Mouse (Mus musculus): ENCODE measurements around the gene Lingo4. TPM values are rescaled to one million over a fixed set of nuclear protein-coding genes. Genes with fewer than 3 reads are reported as not detected.

Lingo4 gene
- total RNA-seq, 2 experiments from 2014 or later, result not detected

DNA sequence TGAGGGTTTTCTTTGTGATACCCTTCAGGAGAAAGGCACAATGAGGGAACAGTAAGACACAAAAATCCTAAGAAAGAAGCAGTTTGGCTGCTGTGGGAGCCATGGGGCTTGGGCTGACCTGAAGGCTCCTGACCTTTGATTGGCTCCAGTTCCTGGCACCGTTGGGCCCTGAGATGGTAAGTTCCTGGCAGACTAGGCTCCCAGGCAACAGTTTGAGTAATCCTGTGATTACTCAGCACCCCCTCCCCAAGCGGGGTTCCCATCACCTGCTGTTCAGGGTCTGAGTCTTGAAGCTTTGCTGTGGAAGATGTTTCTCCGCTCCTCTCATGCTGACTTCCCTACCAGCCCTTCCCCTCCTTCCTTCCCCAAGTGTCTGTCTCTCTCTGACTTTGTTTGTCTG lies 14.8 kb upstream of the Lingo4 start:
- ATAC-seq (replicated peaks; ENCODE audit: low FRiP score, poor library complexity, severe bottlenecking), result no peak

DNA sequence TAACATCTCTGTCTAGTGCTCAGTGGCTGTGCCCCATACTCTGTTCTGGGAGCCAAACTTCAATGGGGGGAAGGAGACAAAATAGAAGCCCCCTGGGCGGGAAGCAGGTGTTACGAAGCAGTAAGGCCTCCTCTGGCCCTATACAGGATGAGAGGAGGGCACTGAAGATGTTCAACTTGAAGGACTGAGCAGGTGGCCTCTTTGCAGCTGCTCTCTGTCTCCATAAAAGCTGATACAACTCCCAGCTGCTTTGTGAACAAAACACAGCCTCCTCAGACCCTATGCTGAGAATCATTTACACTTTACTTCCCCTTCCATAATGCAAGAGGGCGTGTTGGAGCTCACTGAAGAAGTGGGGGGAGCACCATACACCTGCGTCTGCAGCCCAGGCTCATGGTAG lies 11.6 kb upstream of the Lingo4 start:
- ATAC-seq (replicated peaks; ENCODE audit: low FRiP score, poor library complexity, severe bottlenecking), result no peak

DNA sequence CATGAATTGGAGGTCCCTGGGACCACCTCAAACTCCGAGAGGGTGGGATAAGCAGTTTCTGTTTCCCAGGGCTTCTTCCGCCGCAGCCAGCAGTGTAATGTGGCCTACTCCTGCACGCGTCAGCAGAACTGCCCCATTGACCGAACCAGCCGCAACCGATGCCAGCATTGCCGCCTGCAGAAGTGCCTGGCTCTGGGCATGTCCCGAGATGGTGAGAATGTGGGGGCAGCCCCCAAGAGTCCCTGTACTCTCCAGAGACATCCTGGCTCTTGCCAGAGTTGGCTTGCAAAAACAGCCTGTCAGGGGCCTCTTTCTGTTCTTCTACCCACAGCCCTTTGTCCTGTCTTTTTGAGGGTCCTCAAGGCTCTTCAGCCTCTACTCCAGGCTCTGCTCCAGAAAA lies 10.9 kb upstream of the Lingo4 start:
- no peak for ATAC-seq (replicated peaks; ENCODE audit: low FRiP score, poor library complexity, severe bottlenecking)

DNA sequence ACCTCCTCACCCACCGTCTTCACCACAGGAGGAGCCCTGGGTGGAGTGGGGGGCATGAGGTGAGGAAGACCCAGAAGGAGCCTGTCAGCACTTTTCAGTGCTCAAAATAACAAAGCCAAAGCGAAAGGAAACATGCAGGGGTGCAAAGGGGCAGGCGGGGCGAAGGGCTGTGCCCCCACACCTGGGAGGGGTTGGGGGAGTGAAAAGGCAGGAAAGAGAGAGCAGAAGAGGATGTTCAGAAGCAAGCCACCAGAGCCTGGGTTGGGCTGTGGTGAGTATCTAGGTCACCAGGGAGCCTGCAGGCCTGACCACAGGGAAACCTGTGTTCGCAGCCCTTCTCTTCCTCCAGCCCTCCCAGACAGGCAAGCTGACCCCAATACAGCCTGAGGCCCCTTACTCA lies 10.3 kb upstream of the Lingo4 start:
- no peak for ATAC-seq (replicated peaks; ENCODE audit: low FRiP score, poor library complexity, severe bottlenecking)

DNA sequence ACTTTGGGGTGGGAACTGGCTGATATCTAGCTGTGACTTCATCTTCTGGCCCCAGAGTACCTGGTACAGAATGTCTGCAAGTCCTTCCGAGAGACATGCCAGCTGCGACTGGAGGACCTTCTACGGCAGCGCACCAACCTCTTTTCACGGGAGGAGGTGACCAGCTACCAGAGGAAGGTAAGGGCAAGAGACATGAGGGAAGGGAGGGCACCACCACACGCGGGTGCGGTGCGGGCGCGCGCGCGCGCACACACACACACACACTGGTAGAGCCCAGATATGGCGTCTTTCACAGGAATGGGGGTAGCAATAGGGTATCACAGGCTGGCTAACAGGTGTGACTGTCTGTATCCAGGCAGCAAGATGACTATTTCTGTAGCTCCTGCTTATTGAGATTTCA lies 8.9 kb upstream of the Lingo4 start:
- no peak for ATAC-seq (replicated peaks; ENCODE audit: low FRiP score, poor library complexity, severe bottlenecking)

DNA sequence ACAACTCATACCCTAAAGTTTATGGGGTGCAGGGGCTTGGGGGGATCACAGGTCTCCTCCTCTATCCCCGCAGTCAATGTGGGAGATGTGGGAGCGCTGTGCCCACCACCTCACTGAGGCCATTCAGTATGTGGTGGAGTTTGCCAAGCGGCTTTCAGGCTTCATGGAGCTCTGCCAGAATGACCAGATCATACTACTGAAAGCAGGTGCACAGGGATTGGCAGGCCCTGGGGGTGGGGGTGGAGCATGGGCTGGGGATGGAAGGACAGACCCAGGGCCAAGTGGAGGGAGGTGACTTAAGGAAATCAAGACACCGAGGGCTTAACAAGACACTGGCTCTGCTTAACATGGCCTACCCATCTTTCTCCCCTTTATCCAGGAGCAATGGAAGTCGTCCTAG lies 7.3 kb upstream of the Lingo4 start:
- no peak for ATAC-seq (replicated peaks; ENCODE audit: low FRiP score, poor library complexity, severe bottlenecking)

DNA sequence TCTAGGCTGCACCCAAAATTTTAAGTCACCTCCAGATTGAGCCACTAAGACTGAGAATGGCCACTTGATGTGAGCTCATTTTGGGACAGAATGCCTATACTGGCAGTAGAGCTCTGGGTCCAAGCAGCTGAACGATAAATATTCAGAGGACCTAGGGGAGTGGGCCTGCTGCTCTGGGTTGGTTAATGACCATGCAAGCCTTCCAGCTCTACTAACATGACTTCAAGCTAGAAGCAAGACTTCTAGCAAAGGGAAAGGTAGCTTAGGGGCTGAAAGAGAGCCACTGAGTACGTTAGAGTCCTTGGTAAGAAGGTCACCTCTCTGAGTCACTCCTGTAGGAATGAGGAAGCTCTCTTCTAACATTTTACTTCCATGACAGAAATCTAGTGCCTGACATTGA lies 6.2 kb upstream of the Lingo4 start:
- ATAC-seq (replicated peaks; ENCODE audit: low FRiP score, poor library complexity, severe bottlenecking), result no peak

DNA sequence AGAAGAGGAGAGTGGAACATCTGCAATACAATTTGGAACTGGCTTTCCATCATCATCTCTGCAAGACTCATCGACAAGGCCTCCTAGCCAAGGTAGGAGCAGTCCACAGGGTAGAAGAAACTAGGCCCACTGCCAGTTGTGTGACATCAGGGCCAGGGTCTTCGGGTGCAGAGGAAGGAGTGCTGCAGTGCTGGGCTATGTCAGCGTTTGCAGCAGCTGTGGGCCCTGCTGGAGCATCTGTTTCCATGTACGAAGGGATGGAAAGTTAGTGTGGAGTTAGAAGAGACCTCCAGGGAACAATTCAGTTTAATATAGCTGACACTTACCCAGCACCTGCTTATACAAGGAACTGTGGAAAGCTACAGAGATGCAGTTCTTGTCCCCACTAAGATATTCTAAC lies 5.3 kb upstream of the Lingo4 start:
- ATAC-seq (replicated peaks; ENCODE audit: low FRiP score, poor library complexity, severe bottlenecking), result no peak

DNA sequence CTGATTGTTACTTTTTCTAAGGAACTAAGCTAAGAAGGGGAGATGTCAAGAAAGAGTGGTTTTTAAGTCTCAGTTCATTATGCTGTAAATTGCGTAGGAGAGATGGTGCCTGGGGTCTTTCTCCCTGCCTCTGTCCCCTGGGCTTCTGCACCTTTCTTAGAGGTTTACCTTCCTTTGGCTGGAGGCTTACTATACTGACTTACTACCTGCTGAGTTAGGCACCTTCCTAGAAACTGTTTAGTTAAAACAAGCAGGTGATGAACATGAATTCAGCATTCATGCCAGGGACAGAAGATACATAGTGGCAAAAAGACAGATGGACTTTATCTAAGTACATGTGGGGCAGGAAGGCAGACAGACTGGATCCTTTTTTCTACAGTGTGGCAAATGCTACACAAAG lies 2.0 kb upstream of the Lingo4 start:
- no peak for ATAC-seq (replicated peaks; ENCODE audit: low FRiP score, poor library complexity, severe bottlenecking)

DNA sequence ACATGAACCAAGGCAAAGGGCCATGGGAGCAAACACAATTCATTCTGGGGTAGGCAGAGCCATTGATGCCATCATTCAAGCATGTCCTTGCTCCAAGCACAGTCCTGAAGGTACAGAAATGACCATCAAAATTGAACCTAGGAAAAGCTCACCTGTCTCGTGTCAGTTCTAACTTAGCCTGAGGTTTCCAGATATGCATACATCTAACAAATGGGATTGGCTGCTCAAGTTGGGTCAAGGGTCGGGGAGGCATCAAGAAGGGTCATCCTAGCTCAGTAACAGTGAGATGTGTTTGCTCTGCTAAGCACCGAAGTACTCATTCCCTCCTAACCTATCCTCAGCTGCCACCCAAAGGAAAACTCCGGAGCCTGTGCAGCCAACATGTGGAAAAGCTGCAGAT lies 1.5 kb upstream of the Lingo4 start:
- no peak for ATAC-seq (replicated peaks; ENCODE audit: low FRiP score, poor library complexity, severe bottlenecking)

DNA sequence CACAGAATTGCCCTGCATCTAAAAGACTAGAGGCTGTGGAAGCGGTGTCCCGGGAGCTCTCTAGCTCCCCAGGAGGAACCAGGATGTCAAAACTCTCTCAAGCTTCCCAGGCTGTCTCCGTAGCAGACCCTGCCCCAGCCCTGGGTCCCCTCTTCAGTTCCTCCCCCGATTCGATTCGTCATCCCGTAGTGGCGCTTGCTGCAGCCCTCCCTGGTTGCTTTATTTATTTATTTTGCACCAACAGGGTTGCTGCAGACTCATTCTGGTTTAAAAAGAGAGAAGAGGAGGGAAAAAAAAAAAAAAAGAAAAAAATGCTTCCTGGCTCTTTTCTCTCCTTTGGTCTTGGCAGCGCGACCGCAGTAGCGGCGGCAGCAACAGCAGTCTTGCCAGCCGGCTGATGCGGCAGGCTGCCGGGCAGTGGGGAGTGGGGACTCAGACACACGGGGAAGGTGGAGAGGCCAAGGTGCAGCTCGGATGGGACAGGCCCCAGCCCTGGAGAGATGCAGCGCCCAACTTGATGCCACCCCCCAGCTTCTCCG lies 695 bp downstream of the Lingo4 start:
- ATAC-seq (replicated peaks; ENCODE audit: low FRiP score, poor library complexity, severe bottlenecking), result no peak

DNA sequence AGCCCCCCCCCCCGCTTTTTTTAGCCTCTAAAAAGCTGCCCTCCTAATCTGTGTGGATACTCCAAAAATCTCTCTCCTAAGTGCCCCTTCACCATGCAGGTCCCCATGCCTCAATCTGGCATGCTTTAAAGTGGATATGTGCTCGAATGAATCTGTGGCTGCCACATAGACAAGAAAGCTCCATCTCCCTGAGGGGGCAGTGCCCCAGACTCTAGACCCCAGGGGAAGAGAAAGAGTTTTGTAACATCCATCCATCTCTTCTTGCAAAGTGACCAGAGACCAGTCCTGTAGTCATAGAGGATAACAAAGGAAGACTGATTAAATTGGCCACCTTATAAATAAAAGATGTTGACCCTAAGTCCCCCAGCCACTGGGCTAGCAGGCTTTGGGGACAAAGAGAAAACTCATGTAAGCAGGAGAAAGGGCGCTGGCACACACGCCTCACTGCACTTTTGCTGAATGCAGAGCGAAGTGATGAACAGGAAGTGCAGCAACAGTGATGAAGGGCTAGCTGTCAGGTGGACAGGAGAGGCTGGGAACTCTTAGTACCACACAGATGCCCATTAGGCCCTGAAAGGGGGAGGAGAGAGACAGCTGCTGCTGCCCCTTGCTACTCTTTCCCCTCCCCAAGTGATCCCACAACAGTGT lies 1.5 kb downstream of the Lingo4 start:
- ATAC-seq (replicated peaks; ENCODE audit: low FRiP score, poor library complexity, severe bottlenecking), result no peak

DNA sequence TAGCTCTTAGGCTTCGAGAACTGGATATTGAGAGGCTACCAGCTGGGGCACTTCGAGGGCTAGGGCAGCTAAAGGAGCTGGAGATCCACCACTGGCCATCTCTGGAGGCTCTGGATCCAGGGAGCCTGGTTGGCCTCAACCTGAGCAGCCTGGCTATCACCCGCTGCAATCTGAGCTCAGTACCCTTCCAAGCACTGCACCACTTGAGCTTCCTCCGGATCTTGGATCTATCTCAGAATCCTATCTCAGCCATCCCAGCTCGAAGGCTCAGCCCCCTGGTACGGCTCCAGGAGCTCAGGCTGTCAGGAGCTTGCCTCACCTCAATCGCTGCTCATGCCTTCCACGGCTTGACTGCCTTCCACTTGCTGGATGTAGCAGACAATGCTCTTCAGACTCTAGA lies 4.1 kb downstream of the Lingo4 start:
- ATAC-seq (replicated peaks; ENCODE audit: low FRiP score, poor library complexity, severe bottlenecking), result no peak

DNA sequence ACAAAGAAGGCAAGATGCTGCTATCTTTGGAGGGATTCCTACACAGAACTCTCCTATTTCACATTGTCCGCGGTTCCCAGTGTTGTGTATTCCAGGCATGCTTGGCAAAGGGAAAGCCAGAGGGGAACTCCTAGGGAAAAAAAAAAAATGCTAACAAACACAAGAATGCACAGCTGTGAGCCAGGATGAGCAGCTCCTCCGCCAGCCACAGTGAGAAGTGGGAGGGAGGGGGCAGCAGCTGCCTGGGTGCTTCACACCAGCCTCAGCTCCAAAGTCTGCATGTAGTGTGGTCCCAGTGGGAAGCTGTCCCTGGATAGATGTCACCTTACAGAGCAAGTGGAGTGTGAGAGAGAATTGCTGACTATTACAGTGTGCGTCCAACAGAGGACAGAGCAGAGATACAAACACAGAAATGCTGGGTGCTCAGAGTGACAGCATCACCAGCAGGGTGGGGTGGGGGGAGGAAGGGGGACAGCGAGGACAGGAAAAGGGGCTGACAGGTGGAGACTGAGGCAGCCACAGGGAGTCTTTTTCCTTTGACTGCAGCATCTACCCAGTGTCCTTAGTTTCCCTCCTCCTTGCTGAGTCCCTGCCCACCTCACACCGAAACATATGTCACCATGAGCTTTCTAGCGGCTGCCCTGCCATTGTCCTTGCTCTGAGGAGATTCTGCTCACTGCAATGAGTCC lies 6.2 kb downstream of the Lingo4 start:
- no peak for ATAC-seq (replicated peaks; ENCODE audit: low FRiP score, poor library complexity, severe bottlenecking)

DNA sequence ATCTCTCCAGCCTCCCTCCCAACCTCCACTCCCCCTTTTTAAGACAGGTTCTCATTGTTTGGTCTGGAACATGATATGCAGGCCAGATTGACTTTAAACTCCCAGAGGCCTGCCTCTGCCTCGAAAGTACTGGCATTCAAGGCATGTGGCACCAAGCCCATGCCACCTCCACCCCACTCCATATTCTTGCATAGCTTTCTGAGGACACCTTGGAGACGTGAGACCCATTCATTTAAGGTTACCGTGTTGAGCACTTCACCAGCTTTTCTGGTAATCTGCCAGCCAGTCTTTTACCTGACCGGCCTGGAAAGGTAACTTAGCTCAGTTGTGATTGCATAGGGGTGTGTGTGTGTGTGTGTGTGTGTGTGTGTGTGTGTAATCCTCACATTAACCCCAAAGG lies 7.2 kb downstream of the Lingo4 start:
- no peak for ATAC-seq (replicated peaks; ENCODE audit: low FRiP score, poor library complexity, severe bottlenecking)

DNA sequence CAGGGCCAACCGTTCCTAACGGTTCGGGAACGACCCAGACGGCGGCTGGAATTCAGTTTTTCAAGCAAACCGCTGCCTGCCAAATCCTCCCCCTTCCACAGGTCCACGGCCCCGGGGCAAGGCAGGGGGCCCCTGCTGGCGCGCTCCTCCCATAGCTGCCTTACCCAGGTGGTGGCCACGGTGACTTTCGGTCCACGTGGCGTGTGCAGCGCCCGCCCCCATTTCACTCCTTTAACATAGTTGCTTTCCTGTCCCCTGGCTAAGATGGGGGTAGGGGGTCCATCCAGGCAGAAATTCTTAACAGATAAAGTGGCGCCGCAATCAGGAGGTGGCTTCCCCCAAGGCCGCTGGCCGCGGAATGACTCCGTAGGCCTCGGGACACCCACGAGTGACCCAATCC lies 14.2 kb downstream of the Lingo4 start:
- ATAC-seq (replicated peaks; ENCODE audit: low FRiP score, poor library complexity, severe bottlenecking), result no peak

DNA sequence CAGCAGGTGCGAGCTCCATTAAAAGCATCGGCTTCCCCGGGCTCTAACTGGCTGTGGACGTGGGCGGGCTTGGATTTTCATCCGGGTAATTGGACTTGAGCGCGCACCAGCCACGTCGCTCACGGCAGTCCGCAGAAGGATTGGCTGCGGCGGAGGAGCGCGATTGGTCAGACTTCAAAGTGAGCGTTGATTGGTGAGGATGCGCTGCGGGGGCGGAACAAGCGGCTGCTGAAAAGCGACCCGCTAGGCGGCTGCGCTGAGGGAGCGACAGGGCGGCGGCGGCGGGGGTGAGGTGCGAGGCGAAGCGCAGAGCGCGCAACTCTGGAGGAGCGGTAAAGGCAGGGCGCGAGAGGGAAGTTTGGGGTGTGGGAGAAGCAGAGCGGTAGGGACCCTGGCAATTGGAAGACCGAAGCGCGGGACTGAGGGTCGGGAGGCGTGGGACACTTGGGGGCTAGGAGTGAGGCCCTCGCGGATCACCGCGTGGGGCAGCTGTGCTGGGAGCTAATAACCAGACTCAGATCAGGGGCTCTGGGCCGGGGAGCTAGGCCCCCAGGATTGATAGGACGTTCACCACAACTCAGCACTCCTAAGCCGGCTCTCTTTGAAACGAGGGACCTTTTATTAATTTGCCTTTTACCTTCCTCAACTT lies 14.8 kb downstream of the Lingo4 start, which contains the start of gene Tdrkh:
TSS of gene Tdrkh (plus strand) at position 243 of the 649 bp plus-strand sequence.
- peak; percentile 96 for ATAC-seq (replicated peaks; ENCODE audit: low FRiP score, poor library complexity, severe bottlenecking)

DNA sequence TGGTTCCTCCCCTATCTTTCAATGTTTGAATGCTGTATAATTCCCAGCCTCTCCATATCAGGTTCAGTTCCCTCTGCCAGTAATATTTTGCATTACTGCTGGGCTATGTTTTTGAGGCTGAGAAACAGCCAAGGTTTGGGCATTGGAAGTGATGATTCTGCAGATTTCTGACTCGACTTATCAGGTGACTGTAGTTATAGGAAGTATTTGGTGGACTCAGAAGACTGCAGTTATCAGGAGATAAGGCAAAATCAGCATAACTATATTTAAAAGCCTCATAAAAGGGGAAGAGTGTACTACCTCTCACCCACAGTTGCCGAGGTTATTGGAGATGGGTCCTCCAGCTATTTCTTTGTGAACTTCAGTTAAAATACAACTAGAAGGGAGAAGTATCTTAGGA lies 32.7 kb downstream of the Lingo4 start:
- ATAC-seq (replicated peaks; ENCODE audit: low FRiP score, poor library complexity, severe bottlenecking), result no peak

DNA sequence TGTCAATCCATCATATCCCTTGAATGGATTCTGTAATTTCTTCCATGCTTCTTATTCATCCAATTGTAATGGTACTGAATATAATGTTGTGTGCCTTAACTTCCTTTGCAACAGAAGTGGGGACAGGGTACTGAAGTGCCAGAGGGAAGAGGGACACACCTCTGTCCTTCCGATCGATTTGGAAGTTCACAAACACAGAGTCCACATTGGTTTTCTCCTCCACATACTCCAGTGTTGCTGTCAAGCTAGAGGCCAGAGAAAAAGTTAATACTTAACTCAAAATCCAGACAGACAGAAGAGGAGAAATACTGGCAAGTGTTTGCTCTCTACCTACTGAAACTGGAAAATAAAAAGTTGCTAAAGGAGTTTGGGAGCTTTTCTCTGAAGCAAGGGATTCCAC lies 36.0 kb downstream of the Lingo4 start:
- ATAC-seq (replicated peaks; ENCODE audit: low FRiP score, poor library complexity, severe bottlenecking), result no peak

DNA sequence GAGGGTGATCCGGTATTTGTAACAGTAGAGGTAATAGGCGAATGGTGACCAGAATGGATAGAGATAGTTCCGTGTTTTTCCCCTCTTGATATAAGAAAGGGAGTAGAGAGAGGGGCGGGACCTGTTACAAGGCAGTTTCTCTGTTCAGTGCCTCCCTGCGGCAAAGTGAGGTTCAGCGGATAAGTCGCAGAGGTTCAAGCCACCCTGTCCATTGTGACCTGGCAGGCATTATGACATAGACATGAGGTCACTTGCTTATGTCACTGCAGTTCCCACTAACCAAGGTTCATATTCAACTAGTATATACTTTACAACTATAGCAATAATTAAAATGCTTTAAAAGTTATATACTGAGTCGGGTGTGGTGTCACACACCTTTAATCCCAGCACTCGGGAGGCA lies 38.1 kb downstream of the Lingo4 start:
- no peak for ATAC-seq (replicated peaks; ENCODE audit: low FRiP score, poor library complexity, severe bottlenecking)

DNA sequence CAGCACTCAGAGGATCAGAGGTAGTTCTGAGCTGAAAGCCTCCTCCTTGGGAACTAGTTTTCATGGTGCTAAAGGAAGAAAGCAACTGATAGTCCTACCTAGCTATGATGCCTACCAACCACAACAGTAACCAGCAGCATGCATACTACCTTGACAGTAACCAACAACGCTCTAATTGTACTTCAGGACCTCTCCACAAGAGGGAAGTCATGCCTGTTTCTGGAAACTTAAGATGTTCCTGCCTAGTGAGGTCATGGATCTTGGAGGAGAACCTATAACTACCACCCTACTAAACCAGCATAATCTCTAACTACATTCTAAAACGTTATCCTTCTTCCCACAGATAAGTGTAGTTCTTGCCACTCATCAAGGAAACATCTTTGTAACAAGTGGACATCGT lies 42.9 kb downstream of the Lingo4 start:
- no peak for ATAC-seq (replicated peaks; ENCODE audit: low FRiP score, poor library complexity, severe bottlenecking)

All from erythroid progenitor cell, adult 5-6 weeks (primary cell).